Mouse (Mus musculus): ENCODE measurements at regions not wholly inside any gene's neighbourhood (a gene's known extent, or its start where the extent isn't known, plus 50 kb on each side); places are given as distances from the start of the nearest gene placed in this dataset.

- no peak for DNase-seq (ENCODE audit: low read depth, low spot score)
- WGBS, result 39% methylated on average over 2 of the region's 2 CpGs
These were observed 92.9 kb upstream of the Vstm2b start for GRCm38 (mm10) chr7:40805211-40805610.

GRCm38 (mm10) chr7:40805866-40806265, 92.3 kb upstream of the Vstm2b start:
- DNase-seq (ENCODE audit: low read depth, low spot score), result no peak
- WGBS, result 65% methylated on average over 4 of the region's 4 CpGs

- 80% methylated on average over 4 of the region's 4 CpGs for WGBS
- no peak for DNase-seq (ENCODE audit: low read depth, low spot score)
These were observed 85.2 kb upstream of the Vstm2b start for GRCm38 (mm10) chr7:40812952-40813351.

GRCm38 (mm10) chr7:40825141-40825742, 72.9 kb upstream of the Vstm2b start:
- no peak for DNase-seq (ENCODE audit: low read depth, low spot score)
- 82% methylated on average over 7 of the region's 7 CpGs for WGBS

- WGBS, result 89% methylated on average over 5 of the region's 5 CpGs
- DNase-seq (ENCODE audit: low read depth, low spot score), result no peak
These were observed 68.6 kb upstream of the Vstm2b start for GRCm38 (mm10) chr7:40829526-40829925.

- 74% methylated on average over 4 of the region's 4 CpGs for WGBS
- DNase-seq (ENCODE audit: low read depth, low spot score), result no peak
These were observed 66.5 kb upstream of the Vstm2b start for GRCm38 (mm10) chr7:40831583-40831982.

GRCm38 (mm10) chr7:40842344-40842992, 55.7 kb upstream of the Vstm2b start:
- no peak for DNase-seq (ENCODE audit: low read depth, low spot score)

GRCm38 (mm10) chr7:40846512-40846911, 51.6 kb upstream of the Vstm2b start:
- DNase-seq (ENCODE audit: low read depth, low spot score), result no peak
- 74% methylated on average over 6 of the region's 6 CpGs for WGBS

More at GRCm38 (mm10) chr7:40842344-40842992, 55.7 kb upstream of the Vstm2b start:
- 84% methylated on average over 8 of the region's 8 CpGs for WGBS

Data from large intestine, adult 2 months (tissue).